In the genomic region with DNA sequence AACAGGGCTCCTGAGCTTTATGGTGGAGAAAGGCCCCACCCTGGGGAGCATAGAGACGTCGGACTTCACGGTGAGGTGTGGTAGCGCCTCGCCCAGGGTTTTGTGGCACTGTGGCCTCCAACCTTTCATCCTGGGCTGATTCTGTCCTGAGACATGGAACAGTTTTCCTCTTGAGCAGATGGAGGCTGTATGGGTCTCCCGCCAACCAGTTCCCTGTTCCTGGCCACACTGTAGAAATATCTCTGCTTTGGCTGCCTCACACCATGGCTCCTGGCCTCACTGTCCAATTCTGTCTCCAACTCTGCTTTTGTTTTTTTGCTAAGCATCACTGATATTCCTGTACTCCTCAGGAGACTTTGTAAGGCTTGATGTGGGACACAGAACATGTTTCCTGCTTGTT, we compare ENCODE assay signal across 20 mouse cellular contexts. TPM values are rescaled to one million over a fixed set of nuclear protein-coding genes. Genes with fewer than 3 reads are reported as not detected.
"Had no signal": no experiment of that assay in that cellular context is flagged by ENCODE, and none has a peak within 500 bp of the region (broad histone marks: within the 10 kb centered on the region; RNA-seq: fewer than 3 reads in every experiment).

No protein-coding gene starts in this region.

- H3K27me3 ChIP-seq: limb, embryonic 12.5 days; limb, embryonic 15.5 days; midbrain, embryonic 12.5 days; neural tube, embryonic 13.5 days; stomach, embryonic 15.5 days had no signal

- H3K4me2 ChIP-seq: limb, embryonic 12.5 days; limb, embryonic 15.5 days; liver, embryonic 11.5 days; lung, embryonic 14.5 days; midbrain, embryonic 12.5 days; neural tube, embryonic 13.5 days; stomach, embryonic 15.5 days had no signal

- H3K4me3 ChIP-seq: limb, embryonic 12.5 days; limb, embryonic 15.5 days; midbrain, embryonic 12.5 days; myocyte; neural tube, embryonic 13.5 days; stomach, embryonic 15.5 days had no signal

- H3K4me1 ChIP-seq: limb, embryonic 12.5 days; midbrain, embryonic 12.5 days; neural tube, embryonic 13.5 days; stomach, embryonic 15.5 days had no signal

- ATAC-seq: liver, postnatal 0 days; lung, postnatal 0 days; midbrain, embryonic 16.5 days had no signal

- DNase-seq: kidney, postnatal 10 days; kidney, postnatal 4 days; left cerebral cortex, postnatal 4 days; liver, postnatal 0 days; lung, embryonic 14.5 days; retina, postnatal 1 day; right cerebral cortex, postnatal 25 days; spleen, adult 18-20 months; thymus, postnatal 25 days had no signal

- H3K9ac ChIP-seq: limb, embryonic 12.5 days; limb, embryonic 15.5 days; liver, embryonic 14.5 days; liver, postnatal 0 days; lung, embryonic 14.5 days; midbrain, embryonic 12.5 days; neural tube, embryonic 13.5 days; stomach, embryonic 15.5 days had no signal

- H3K27ac ChIP-seq: limb, embryonic 12.5 days; limb, embryonic 15.5 days; liver, embryonic 14.5 days; macrophage; midbrain, embryonic 12.5 days; neural tube, embryonic 13.5 days; stomach, embryonic 15.5 days had no signal

- H3K9me3 ChIP-seq: limb, embryonic 12.5 days; limb, embryonic 15.5 days; midbrain, embryonic 12.5 days; neural tube, embryonic 13.5 days; stomach, embryonic 15.5 days had no signal

RNA-seq across cellular contexts. Expression of a gene that starts 58.2 kb away (rescaled TPM):
- polyA plus RNA-seq: midbrain, embryonic 16.5 days had no signal
